Mouse (Mus musculus) brain, adult 10 weeks (tissue): ENCODE data around the gene Hs3st6. TPM values are rescaled to one million over a fixed set of nuclear protein-coding genes. Genes with fewer than 3 reads are reported as not detected.

ENCODE experiments used
- polyA plus RNA-seq: library from polyadenylated mRNA; stranded (reverse); fragments of 350-450 nt; fragmentation: Illumina TruSeq; extraction: RNeasy Lipid Tissue Mini Kit (QIAGEN cat#74804); gene quantifications from one replicate; pipeline ENCODE4 v1.2.3, GENCODE M21; 2015; ENCODE audit warnings: low read depth, low replicate concordance

The Hs3st6 gene
- not detected for polyA plus RNA-seq

DNA sequence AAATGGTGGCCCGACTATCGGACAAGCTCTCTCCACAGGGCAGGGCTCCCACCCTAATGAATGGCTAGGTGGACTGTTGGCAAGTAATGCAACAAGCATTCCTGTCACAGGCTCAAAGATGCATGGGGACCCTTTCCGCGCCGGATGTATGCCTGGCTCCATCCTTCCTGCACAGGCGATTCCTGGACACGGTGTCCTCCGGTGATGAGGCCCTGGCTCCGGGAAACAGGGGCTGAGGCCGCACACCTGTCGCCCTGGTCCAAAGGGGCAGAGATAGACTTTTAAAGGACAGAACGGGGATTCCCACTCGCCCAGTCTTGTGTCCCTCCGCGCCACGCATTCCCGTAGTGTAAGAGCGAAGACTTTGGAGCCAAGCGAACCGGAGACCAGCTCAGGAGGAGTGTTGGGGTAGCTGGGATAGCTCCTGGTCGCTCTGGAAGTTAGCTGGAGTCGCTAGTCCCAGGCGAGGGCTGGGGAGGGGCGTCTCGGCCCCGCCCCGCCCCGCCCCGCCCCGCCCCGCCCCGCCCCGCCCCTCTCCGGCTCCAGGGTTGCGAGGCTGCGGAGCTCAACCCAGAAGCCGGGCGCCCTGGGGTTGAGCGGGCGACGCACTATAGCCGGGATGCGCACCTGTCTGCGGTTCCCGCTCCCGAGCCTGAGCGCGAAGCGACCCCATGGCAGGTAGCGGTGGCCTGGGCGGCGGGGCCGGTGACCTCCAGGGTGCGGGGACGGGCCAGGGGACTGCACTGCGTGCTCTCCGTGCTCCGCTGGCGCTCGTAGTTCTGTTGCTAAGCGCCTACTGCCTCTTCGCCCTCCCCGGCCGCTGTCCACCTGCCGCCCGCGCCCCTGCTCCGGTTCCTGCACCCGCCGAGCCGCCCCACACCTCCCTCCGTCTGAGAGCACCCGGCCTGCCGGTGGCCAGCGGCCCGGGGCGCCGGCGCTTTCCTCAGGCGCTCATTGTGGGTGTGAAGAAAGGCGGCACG lies at the start of gene Hs3st6:
Hs3st6 (plus strand) TSS at position 574 of the 980 bp plus-strand sequence.

DNA sequence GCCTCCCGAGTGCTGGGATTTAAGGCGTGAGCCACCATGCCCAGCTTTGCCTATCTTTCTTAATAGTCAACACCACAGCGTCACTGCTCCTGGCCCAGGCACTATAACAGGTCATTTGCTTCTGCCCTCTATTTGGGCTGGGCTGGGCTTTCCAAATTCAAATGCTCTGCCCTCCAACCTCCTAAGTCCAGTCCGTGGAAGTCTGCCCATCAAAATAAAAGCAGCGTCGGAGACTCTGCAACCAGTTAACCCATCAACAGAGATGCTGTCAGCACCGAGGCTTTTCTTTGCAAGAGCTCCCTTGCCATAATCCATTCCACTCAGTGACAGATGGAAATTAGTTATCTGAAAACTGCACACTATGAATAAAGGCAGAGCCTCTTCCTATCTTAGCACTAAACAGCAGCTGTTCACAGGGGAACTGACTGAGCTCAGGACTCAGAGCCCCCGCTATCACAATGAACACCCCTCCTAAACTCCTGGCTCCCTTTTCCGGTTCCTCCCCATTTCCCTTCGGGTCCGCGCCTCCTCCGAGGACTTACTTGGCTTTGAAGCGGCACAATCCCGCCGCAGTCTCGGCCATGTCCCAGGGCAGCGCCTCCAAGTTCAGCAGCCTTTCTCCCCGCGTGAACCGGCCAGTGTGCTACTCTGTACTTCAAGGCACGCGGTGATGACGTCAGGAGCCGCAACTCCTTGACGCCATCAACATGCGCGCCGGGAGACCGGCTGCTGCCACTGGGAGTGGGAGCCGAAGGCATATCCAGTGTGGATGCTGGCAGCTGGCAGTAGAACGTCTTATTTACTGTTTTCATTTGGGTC lies 45.6 kb upstream of the Hs3st6 start, which contains the start of gene Tbl3:
Tbl3 (minus strand) TSS at position 679 of the 819 bp plus-strand sequence.

DNA sequence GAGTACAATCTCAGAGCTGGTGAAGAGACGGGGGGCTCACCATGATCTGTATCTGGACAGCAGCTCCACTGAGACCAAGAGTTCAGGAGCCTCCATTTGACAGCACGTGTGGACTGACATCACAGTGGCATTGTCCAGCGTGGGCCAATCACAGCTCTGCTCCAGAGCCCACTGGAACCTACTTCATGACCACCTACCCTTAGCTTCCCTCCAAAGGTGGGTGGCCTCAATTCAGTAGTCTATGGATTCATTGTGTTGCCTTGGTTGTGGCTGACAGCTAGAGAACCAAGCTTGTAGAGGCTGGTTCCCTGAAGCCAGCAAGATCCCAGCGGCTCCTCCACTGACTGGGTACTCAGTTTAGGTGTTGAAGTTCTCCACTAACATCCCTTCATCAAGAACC lies 34.8 kb upstream of the Hs3st6 start, which contains the start of the genes Rnf151 and Rps2:
Rnf151 (minus strand) TSS at position 121 of the 400 bp plus-strand sequence.
Rps2 (plus strand) TSS at position 174 of the 400 bp plus-strand sequence.

DNA sequence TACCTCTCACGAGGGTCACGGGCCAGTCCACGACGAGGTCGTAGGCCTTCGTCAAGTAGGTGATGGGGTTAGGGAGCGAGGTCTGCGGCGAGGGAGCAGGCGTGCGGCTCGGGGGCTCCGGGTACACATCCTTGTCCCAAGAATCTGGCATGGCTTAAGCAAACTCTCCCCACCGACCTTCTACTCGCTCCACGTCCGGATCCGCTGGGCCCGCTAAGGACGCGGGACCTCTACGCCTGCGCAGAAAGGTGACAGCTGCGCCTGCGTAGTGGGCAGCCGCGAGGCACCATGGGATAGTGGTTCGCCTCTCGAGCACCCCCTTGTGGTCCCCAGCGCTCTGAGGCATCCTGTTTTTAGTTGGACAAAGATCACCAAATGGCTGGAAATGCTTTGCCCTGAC lies 28.6 kb upstream of the Hs3st6 start, which contains the start of gene Ndufb10:
Ndufb10 (minus strand) TSS at position 295 of the 400 bp plus-strand sequence.

GRCm38 (mm10) chr17:24727618-24728017 lies 25.2 kb upstream of the Hs3st6 start, which contains the start of gene Rpl3l:
Gene Rpl3l (plus strand): TSS chr17:24727820.

GRCm38 (mm10) chr17:24736330-24737051 lies 16.3 kb upstream of the Hs3st6 start, which contains the start of gene Msrb1:
Gene Msrb1 (plus strand): TSS chr17:24736642.

GRCm38 (mm10) chr17:24803952-24804951 lies 51.5 kb downstream of the Hs3st6 start, which contains the start of gene Meiob:
Gene Meiob (plus strand): TSS chr17:24804289.

Other genes starting within 250 kb of the Hs3st6 start
- gene Traf7, start 225.1 kb upstream of the Hs3st6 start, polyA plus RNA-seq, result 80.2 TPM
- gene Rab26, start 218.8 kb upstream of the Hs3st6 start, polyA plus RNA-seq, result 59.9 TPM
- 45.2 TPM for gene Pkd1, start 203.2 kb upstream of the Hs3st6 start, polyA plus RNA-seq
- 97.7 TPM for gene Tsc2, start 120.4 kb upstream of the Hs3st6 start, polyA plus RNA-seq
- 9.6 TPM for gene Nthl1, start 120.3 kb upstream of the Hs3st6 start, polyA plus RNA-seq
- gene Slc9a3r2, start 102.7 kb upstream of the Hs3st6 start, polyA plus RNA-seq, result 49.3 TPM
- gene Npw, start 94.5 kb upstream of the Hs3st6 start, polyA plus RNA-seq, result not detected
- 31.2 TPM for gene Zfp598, start 83.3 kb upstream of the Hs3st6 start, polyA plus RNA-seq
- gene Syngr3, start 63.0 kb upstream of the Hs3st6 start, polyA plus RNA-seq, result 193 TPM
- gene Gfer, start 56.8 kb upstream of the Hs3st6 start, polyA plus RNA-seq, result 22.1 TPM
- 3.3 TPM for gene Noxo1, start 56.8 kb upstream of the Hs3st6 start, polyA plus RNA-seq
- gene Tbl3, start 45.3 kb upstream of the Hs3st6 start, polyA plus RNA-seq, result 28.6 TPM
- gene Rnf151, start 34.9 kb upstream of the Hs3st6 start, polyA plus RNA-seq, result not detected
- 796 TPM for gene Rps2, start 34.9 kb upstream of the Hs3st6 start, polyA plus RNA-seq
- gene Ndufb10, start 28.5 kb upstream of the Hs3st6 start, polyA plus RNA-seq, result 517 TPM
- gene Rpl3l, start 25.2 kb upstream of the Hs3st6 start, polyA plus RNA-seq, result 1.1 TPM
- 54.9 TPM for gene Msrb1, start 16.3 kb upstream of the Hs3st6 start, polyA plus RNA-seq
- gene Meiob, start 51.3 kb downstream of the Hs3st6 start, polyA plus RNA-seq, result not detected
- gene Hagh, start 87.2 kb downstream of the Hs3st6 start, polyA plus RNA-seq, result 182 TPM
- gene Fahd1, start 97.4 kb downstream of the Hs3st6 start, polyA plus RNA-seq, result 30.6 TPM
- gene Igfals, start 113.0 kb downstream of the Hs3st6 start, polyA plus RNA-seq, result not detected
- 42.4 TPM for gene Nubp2, start 133.4 kb downstream of the Hs3st6 start, polyA plus RNA-seq
- 74.8 TPM for gene Spsb3, start 133.7 kb downstream of the Hs3st6 start, polyA plus RNA-seq
- 29.7 TPM for gene Eme2, start 142.1 kb downstream of the Hs3st6 start, polyA plus RNA-seq
- gene Mrps34, start 142.1 kb downstream of the Hs3st6 start, polyA plus RNA-seq, result 84.8 TPM
- gene Nme3, start 143.5 kb downstream of the Hs3st6 start, polyA plus RNA-seq, result 78.4 TPM
- gene Mapk8ip3, start 184.0 kb downstream of the Hs3st6 start, polyA plus RNA-seq, result 214 TPM
- 7.4 TPM for gene Jpt2, start 207.7 kb downstream of the Hs3st6 start, polyA plus RNA-seq